Mouse (Mus musculus): ENCODE results near the gene Nudt16l1.

- no peak for TF ChIP-seq CTCF (IDR thresholded peaks at IDR 0.05; ENCODE audit: control insufficient read depth, insufficient read depth, insufficient replicate concordance, low read depth, low read length)
- no peak for TF ChIP-seq POLR2A (IDR thresholded peaks at IDR 0.05; ENCODE audit: control insufficient read depth, low read depth, low read length)
Measured at GRCm38 (mm10) chr16:4927967-4928366, 10.6 kb upstream of the Nudt16l1 start.
